Comparison of ENCODE assay signal across 20 mouse cellular contexts in the genomic region with DNA sequence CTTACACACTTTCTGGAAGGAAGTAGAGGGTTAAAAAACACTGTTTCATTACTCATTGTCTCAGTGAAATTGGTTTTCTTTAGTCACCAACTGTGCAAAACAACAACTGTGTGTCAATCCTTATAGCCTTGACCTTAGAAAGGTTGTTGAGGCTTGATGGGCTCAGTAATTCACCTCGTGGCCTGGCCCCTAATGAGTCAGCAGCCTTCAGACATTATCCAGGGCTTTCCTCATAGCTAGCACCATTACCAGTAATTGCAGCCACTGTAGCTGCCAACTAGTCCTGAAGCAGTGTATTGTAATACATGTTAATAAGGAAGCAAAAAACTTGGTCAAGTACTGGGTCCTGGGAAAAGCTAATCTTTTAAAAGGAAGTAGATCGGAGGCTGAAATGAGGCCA. TPM values are rescaled to one million over a fixed set of nuclear protein-coding genes. Genes with fewer than 3 reads are reported as not detected.
A peak's percentile ranks its signal among the peaks of the same experiment; 100 is the strongest.
DNase-seq lines count a peak whose midpoint lies in the region; ATAC-seq lines count a peak whose summit lies in the region.
"Had no signal": no experiment of that assay in that cellular context is flagged by ENCODE, and none has a peak within 500 bp of the region (broad histone marks: within the 10 kb centered on the region; RNA-seq: fewer than 3 reads in every experiment).

No protein-coding gene starts in this region.

- intact Hi-C loops in heart, postnatal 25 days (cut with DNase I), result no loop called here

- WGBS in forebrain, embryonic 14.5 days, result 42% methylated on average over 2 of the region's 2 CpGs
- 55% methylated on average over 2 of the region's 2 CpGs for WGBS in forebrain, embryonic 12.5 days
- WGBS in kidney, embryonic 14.5 days, result 72% methylated on average over 2 of the region's 2 CpGs

- H3K4me1 ChIP-seq in forebrain, embryonic 14.5 days (ENCODE audit: control insufficient read depth, insufficient read depth, low read length), result no peaks in the 10 kb centered on the region
- H3K4me1 ChIP-seq in forebrain, embryonic 12.5 days, result no peaks in the 10 kb centered on the region
- H3K4me1 ChIP-seq in kidney, embryonic 14.5 days (ENCODE audit: control insufficient read depth, insufficient read depth, low read length), result no peaks in the 10 kb centered on the region
- H3K4me1 ChIP-seq: embryonic facial prominence, embryonic 10.5 days; heart, embryonic 13.5 days; limb, embryonic 15.5 days had no signal

- H3K9ac ChIP-seq in forebrain, embryonic 14.5 days (ENCODE audit: low read length), result no peak overlapping the region
- no peak overlapping the region for H3K9ac ChIP-seq in forebrain, embryonic 12.5 days
- H3K9ac ChIP-seq in kidney, embryonic 14.5 days (ENCODE audit: low read depth, low read length), result no peak overlapping the region
- H3K9ac ChIP-seq: heart, embryonic 13.5 days; limb, embryonic 15.5 days had no signal

- H3K4me3 ChIP-seq in forebrain, embryonic 14.5 days (ENCODE audit: low read depth, low read length), result no peak overlapping the region
- H3K4me3 ChIP-seq in forebrain, embryonic 12.5 days (replicated peaks), result no peak overlapping the region
- H3K4me3 ChIP-seq in kidney, embryonic 14.5 days (ENCODE audit: low read length), result no peak overlapping the region
- H3K4me3 ChIP-seq: embryonic facial prominence, embryonic 10.5 days; heart, embryonic 13.5 days; limb, embryonic 15.5 days; megakaryocyte, embryonic 14.5 days had no signal

- H3K4me2 ChIP-seq in forebrain, embryonic 14.5 days (ENCODE audit: low read length), result no peak overlapping the region
- no peak overlapping the region for H3K4me2 ChIP-seq in forebrain, embryonic 12.5 days
- H3K4me2 ChIP-seq in kidney, embryonic 14.5 days (replicated peaks; ENCODE audit: low read depth, low read length), result no peak overlapping the region
- H3K4me2 ChIP-seq: heart, embryonic 13.5 days; limb, embryonic 15.5 days had no signal

- H3K9me3 ChIP-seq in forebrain, embryonic 14.5 days (replicated peaks; ENCODE audit: control insufficient read depth, low read length), result no peaks in the 10 kb centered on the region
- H3K9me3 ChIP-seq in forebrain, embryonic 12.5 days, result no peaks in the 10 kb centered on the region
- H3K9me3 ChIP-seq in kidney, embryonic 14.5 days (ENCODE audit: control insufficient read depth, low read length), result no peaks in the 10 kb centered on the region
- H3K9me3 ChIP-seq: embryonic facial prominence, embryonic 10.5 days; heart, embryonic 13.5 days; limb, embryonic 15.5 days; megakaryocyte, embryonic 14.5 days had no signal

- no peak overlapping the region for H3K27ac ChIP-seq in forebrain, embryonic 14.5 days (ENCODE audit: low read depth, low read length)
- H3K27ac ChIP-seq in forebrain, embryonic 12.5 days, result no peak overlapping the region
- H3K27ac ChIP-seq in kidney, embryonic 14.5 days (ENCODE audit: low read depth, low read length), result no peak overlapping the region
- H3K27ac ChIP-seq: embryonic facial prominence, embryonic 10.5 days; heart, embryonic 13.5 days; limb, embryonic 15.5 days had no signal

- peaks cover 4% of the 10 kb centered on the region; the same call in 1 of the 2 replicates for H3K36me3 ChIP-seq in forebrain, embryonic 14.5 days (ENCODE audit: control insufficient read depth, insufficient read depth, low read length)
- H3K36me3 ChIP-seq in forebrain, embryonic 12.5 days (replicated peaks), result no peaks in the 10 kb centered on the region
- no peaks in the 10 kb centered on the region for H3K36me3 ChIP-seq in kidney, embryonic 14.5 days (ENCODE audit: control insufficient read depth, insufficient read depth, low read length)
- H3K36me3 ChIP-seq: embryonic facial prominence, embryonic 10.5 days had no signal

- DNase-seq in forebrain, embryonic 14.5 days (ENCODE audit: low spot score), result peak; percentile 18
- DNase-seq in kidney, postnatal 14 days, result peak; percentile 6
- peak; percentile 81 for DNase-seq in adrenal gland, adult 2 months
- peak; percentile 68 for DNase-seq in fibroblast of lung, adult 2 months (ENCODE audit: low read depth)
- no peak for DNase-seq in heart, postnatal 25 days (ENCODE audit: low spot score)
- DNase-seq in T-cell, adult 2 months (ENCODE audit: low spot score), result no peak
- DNase-seq: B cell, adult 2 months; cerebellum, adult 11 months; cerebellum, postnatal 14 days; heart, postnatal 4 days; kidney, postnatal 10 days; lung, postnatal 14 days; right cerebral cortex, adult 18-20 months had no signal

- H3K27me3 ChIP-seq in forebrain, embryonic 14.5 days (replicated peaks; ENCODE audit: control insufficient read depth, insufficient read depth, low read length), result no peaks in the 10 kb centered on the region
- H3K27me3 ChIP-seq in forebrain, embryonic 12.5 days, result no peaks in the 10 kb centered on the region
- no peaks in the 10 kb centered on the region for H3K27me3 ChIP-seq in kidney, embryonic 14.5 days (ENCODE audit: control insufficient read depth, insufficient read depth, low read length)
- H3K27me3 ChIP-seq: heart, embryonic 13.5 days; limb, embryonic 15.5 days; megakaryocyte, embryonic 14.5 days had no signal

- ATAC-seq in forebrain, embryonic 14.5 days, result no peak
- no peak for ATAC-seq in forebrain, embryonic 12.5 days (ENCODE audit: low FRiP score)
- no peak for ATAC-seq in kidney, embryonic 14.5 days (ENCODE audit: low FRiP score, low TSS enrichment)
- ATAC-seq: midbrain, embryonic 16.5 days had no signal

RNA-seq across cellular contexts. Expression of a gene that starts 48.6 kb away (rescaled TPM):
- polyA plus RNA-seq in forebrain, embryonic 14.5 days (2014; fragmentation: Nextera tagmentation; extraction: Ambion mirVana), result 17.9 and 19.1 TPM in 2 replicates
- 18.5 and 22.7 TPM in 2 replicates for polyA plus RNA-seq in forebrain, embryonic 12.5 days (2016; fragmentation: Nextera tagmentation; extraction: Ambion mirVana)
- 24.0 and 26.2 TPM in 2 replicates for polyA plus RNA-seq in kidney, embryonic 14.5 days (2014; fragmentation: Nextera tagmentation; extraction: Ambion mirVana)
- 10 to 100 TPM; 39.1 to 48.1 TPM for total RNA-seq in adrenal gland, adult 2 months (2021)
- polyA plus RNA-seq in adrenal gland, adult 2 months (2012; rRNA removed), result 6.7 and 8.0 TPM in 2 replicates
- total RNA-seq in heart, postnatal 25 days (2021), result 10 to 100 TPM; 72.9 to 77.9 TPM

Comparison
In these comparisons a context has a peak if more than half of its experiments do, and no peak if none do; other contexts are left out.
1. DNase-seq: peak in forebrain, embryonic 14.5 days (single experiment), kidney, postnatal 14 days (single experiment), adrenal gland, adult 2 months (single experiment) and fibroblast of lung, adult 2 months (single experiment); none in heart, postnatal 25 days (single experiment) and T-cell, adult 2 months (single experiment).